ENCODE assay signal across 8 mouse cellular contexts in the genomic region with DNA sequence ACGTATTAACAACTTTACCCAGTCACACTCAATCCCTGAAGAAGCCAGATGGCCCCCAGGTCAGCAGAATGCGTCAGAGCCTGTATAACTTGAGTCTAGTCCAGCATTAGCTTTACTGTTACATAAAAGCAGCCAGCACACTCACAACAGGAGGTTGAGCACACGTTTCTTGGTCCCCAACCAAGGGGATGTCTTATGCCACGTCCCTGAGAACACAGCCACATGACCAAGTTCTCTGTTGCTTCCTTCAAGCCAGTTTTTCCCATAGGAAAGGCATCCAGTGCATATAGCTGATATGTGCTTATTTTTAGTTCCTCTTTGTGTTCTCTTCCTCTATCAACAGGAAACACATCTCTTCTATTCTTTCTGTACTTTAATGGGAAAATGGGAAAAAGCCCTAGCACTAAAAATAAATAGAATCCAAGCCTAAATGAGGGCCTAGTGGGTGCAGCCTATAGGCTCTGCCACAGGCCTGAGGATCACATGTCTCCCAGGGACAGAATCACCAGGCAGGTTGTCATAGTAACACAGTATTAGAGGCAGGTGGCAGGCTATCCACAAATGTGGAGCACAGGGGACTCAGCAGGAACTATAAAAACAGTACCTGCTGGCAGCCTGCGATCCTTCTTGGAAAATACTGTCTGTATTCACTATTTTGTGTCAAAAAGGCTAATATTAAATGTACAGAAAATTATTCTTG.
DNase-seq lines count a peak whose midpoint lies in the region; ATAC-seq and TF ChIP-seq lines count a peak whose summit lies in the region.

No protein-coding gene starts in this region.

- H3K9ac ChIP-seq in kidney, postnatal 0 days (ENCODE audit: low read depth, low read length): no peak overlapping the region
- no peak overlapping the region for H3K9ac ChIP-seq in intestine, embryonic 15.5 days
- no peak overlapping the region for H3K9ac ChIP-seq in midbrain, postnatal 0 days (replicated peaks; ENCODE audit: low read length, poor library complexity, severe bottlenecking)

- no peaks in the 10 kb centered on the region for H3K36me3 ChIP-seq in kidney, postnatal 0 days (ENCODE audit: insufficient read depth, low read length)
- no peaks in the 10 kb centered on the region for H3K36me3 ChIP-seq in intestine, embryonic 15.5 days
- no peaks in the 10 kb centered on the region for H3K36me3 ChIP-seq in midbrain, postnatal 0 days (ENCODE audit: insufficient read depth, low read length)

- no peak overlapping the region for H3K4me3 ChIP-seq in kidney, postnatal 0 days (replicated peaks; ENCODE audit: low read depth, low read length)
- no peak overlapping the region for H3K4me3 ChIP-seq in intestine, embryonic 15.5 days (replicated peaks)
- H3K4me3 ChIP-seq in midbrain, postnatal 0 days (ENCODE audit: low read depth, low read length): no peak overlapping the region

- H3K27ac ChIP-seq in kidney, postnatal 0 days: no peak overlapping the region
- no peak overlapping the region for H3K27ac ChIP-seq in intestine, embryonic 15.5 days
- H3K27ac ChIP-seq in midbrain, postnatal 0 days (ENCODE audit: low read depth, low read length): peak overlapping the region; percentile 79

- H3K27me3 ChIP-seq in kidney, postnatal 0 days (ENCODE audit: insufficient read depth, low read length): no peaks in the 10 kb centered on the region
- no peaks in the 10 kb centered on the region for H3K27me3 ChIP-seq in intestine, embryonic 15.5 days (replicated peaks)
- H3K27me3 ChIP-seq in midbrain, postnatal 0 days (ENCODE audit: insufficient read depth, low read length): no peaks in the 10 kb centered on the region

- 37% methylated on average over 5 of the region's 5 CpGs for WGBS in kidney, postnatal 0 days
- WGBS in intestine, embryonic 15.5 days: 47% methylated on average over 5 of the region's 5 CpGs
- WGBS in midbrain, postnatal 0 days: 12% methylated on average over 5 of the region's 5 CpGs

- intact Hi-C loops in heart, postnatal 14 days (cut with DNase I): loop anchor here (5.0 kb wide), 1 partner anchor 40 kb away; no protein-coding TSS in a partner anchor

- H3K9me3 ChIP-seq in kidney, postnatal 0 days (replicated peaks; ENCODE audit: low read length): no peaks in the 10 kb centered on the region
- H3K9me3 ChIP-seq in intestine, embryonic 15.5 days: no peaks in the 10 kb centered on the region
- no peaks in the 10 kb centered on the region for H3K9me3 ChIP-seq in midbrain, postnatal 0 days (ENCODE audit: low read length)

- no peak for DNase-seq in kidney, postnatal 0 days (ENCODE audit: low spot score)
- DNase-seq in kidney, postnatal 10 days: no peak
- DNase-seq in cerebellum, postnatal 25 days: peak; percentile 34 to 53
- DNase-seq in midbrain, postnatal 0 days (ENCODE audit: low spot score): peak; percentile 76
- DNase-seq in thymus, adult 18-20 months: no peak
- DNase-seq in heart, postnatal 14 days: no peak
- no peak for DNase-seq in urinary bladder, postnatal 36 days (ENCODE audit: low spot score in 2 of 2)

- H3K4me2 ChIP-seq in kidney, postnatal 0 days (ENCODE audit: low read length): no peak overlapping the region
- no peak overlapping the region for H3K4me2 ChIP-seq in intestine, embryonic 15.5 days (replicated peaks)
- H3K4me2 ChIP-seq in midbrain, postnatal 0 days (ENCODE audit: low read depth, low read length, poor library complexity, severe bottlenecking): no peak overlapping the region

- 0 out of 2 replicates have a peak, but pooled peaks have one; percentile 71 for ATAC-seq in kidney, postnatal 0 days (replicated peaks; ENCODE audit: low FRiP score, low read depth)
- ATAC-seq in intestine, embryonic 15.5 days: peak; percentile 78; the same call in 1 of the 2 replicates
- ATAC-seq in midbrain, postnatal 0 days (ENCODE audit: low FRiP score): peak; percentile 97

- 0 out of 2 replicates have a peak, but pooled peaks cover 2% of the 10 kb centered on the region for H3K4me1 ChIP-seq in kidney, postnatal 0 days (replicated peaks; ENCODE audit: insufficient read depth, low read length)
- no peaks in the 10 kb centered on the region for H3K4me1 ChIP-seq in intestine, embryonic 15.5 days (replicated peaks)
- H3K4me1 ChIP-seq in midbrain, postnatal 0 days (ENCODE audit: insufficient read depth, low read length): peaks cover 6% of the 10 kb centered on the region; the same call in 1 of the 2 replicates

- TF ChIP-seq CTCF in kidney, postnatal 0 days (IDR thresholded peaks at IDR 0.05; ENCODE audit: low read depth): peak; percentile 5; the same call in 1 of the 2 replicates
- peak; percentile 31; the same call in 1 of the 2 replicates for TF ChIP-seq CTCF in midbrain, postnatal 0 days (IDR thresholded peaks at IDR 0.05)

Comparison
In these comparisons a context has a peak if more than half of its experiments do, and no peak if none do; other contexts are left out.
1. DNase-seq: peak in cerebellum, postnatal 25 days (2 of 2) and midbrain, postnatal 0 days (single experiment); none in kidney, postnatal 0 days (single experiment), kidney, postnatal 10 days (single experiment), thymus, adult 18-20 months (0 of 2), heart, postnatal 14 days (0 of 2) and urinary bladder, postnatal 36 days (0 of 2).
2. Peak in every context shown above with its lines, with median percentiles within 50 percentile points of each other: ATAC-seq.